Mouse (Mus musculus) ovary, postnatal 14 days (tissue): Measurements from ENCODE around the gene Kif18a.

Experiments
- DNase-seq: peaks from one replicate; pipeline ENCODE4 v3.0.0; 2022; ENCODE audit warnings: low spot score

Gene Kif18a

GRCm38 (mm10) chr2:109374881-109375280, 94.3 kb downstream of the Kif18a start:
- DNase-seq, result no peak

GRCm38 (mm10) chr2:109384019-109384418, 103.5 kb downstream of the Kif18a start:
- no peak for DNase-seq

GRCm38 (mm10) chr2:109386211-109386610, 105.7 kb downstream of the Kif18a start:
- no peak for DNase-seq

- no peak for DNase-seq
Observed at GRCm38 (mm10) chr2:109388733-109389132, 108.2 kb downstream of the Kif18a start.

- no peak for DNase-seq
Observed at GRCm38 (mm10) chr2:109389977-109390376, 109.4 kb downstream of the Kif18a start.
